Mouse (Mus musculus) intestine, postnatal 0 days (tissue): ENCODE data around the gene Fndc9. TPM values are rescaled to one million over a fixed set of nuclear protein-coding genes. Genes with fewer than 3 reads are reported as not detected.
A peak's percentile ranks its signal among the peaks of the same experiment; 100 is the strongest.

Experiments
- ATAC-seq: fragments of 200-750 bp; cut with Nextera tagmentation; 2 replicates; pipeline ENCODE4 v1.8.0; 2017; ENCODE audit warnings: mild to moderate bottlenecking, moderate TSS enrichment, moderate library complexity
- H3K27ac ChIP-seq: fragments of 300-500 bp; sonication (generic); 2 replicates; pipeline ENCODE4 v1.5.1; 2014; ENCODE audit warnings: mild to moderate bottlenecking, low read depth, low read length, moderate library complexity
- H3K27me3 ChIP-seq: fragments of 300-500 bp; sonication (generic); replicated peaks from 2 replicates; pipeline ENCODE4 v1.6.1; 2014; ENCODE audit warnings: low read length, mixed read lengths; ENCODE audit not compliant: control insufficient read depth, insufficient read depth
- H3K36me3 ChIP-seq: fragments of 300-500 bp; sonication (generic); 2 replicates; pipeline ENCODE4 v1.6.1; 2014; ENCODE audit warnings: mild to moderate bottlenecking, moderate library complexity; ENCODE audit not compliant: control insufficient read depth, insufficient read depth
- H3K4me1 ChIP-seq: fragments of 300-500 bp; sonication (generic); replicated peaks from 2 replicates; pipeline ENCODE4 v1.6.1; 2014; ENCODE audit warnings: antibody characterized with exemption, low read length, mixed read lengths; ENCODE audit not compliant: control insufficient read depth, insufficient read depth
- H3K4me2 ChIP-seq: fragments of 300-500 bp; sonication (generic); replicated peaks from 2 replicates; pipeline ENCODE4 v1.6.1; 2014; ENCODE audit warnings: low read depth, mild to moderate bottlenecking, moderate library complexity
- H3K4me3 ChIP-seq: fragments of 300-500 bp; sonication (generic); 2 replicates; pipeline ENCODE4 v1.5.1; 2014; ENCODE audit warnings: low read depth, low read length
- H3K9ac ChIP-seq: fragments of 300-500 bp; sonication (generic); 2 replicates; pipeline ENCODE4 v1.6.1; 2014; ENCODE audit warnings: mild to moderate bottlenecking, low read depth, low read length
- H3K9me3 ChIP-seq: fragments of 300-500 bp; sonication (generic); 2 replicates; pipeline ENCODE4 v1.6.1; 2016; ENCODE audit warnings: mixed run types; ENCODE audit not compliant: control insufficient read depth
- CTCF ChIP-seq: sonication (generic); IDR thresholded peaks from 2 replicates; pipeline ENCODE4 v1.5.1; 2016; ENCODE audit warnings: low read depth, mild to moderate bottlenecking, control low read depth, antibody characterized with exemption, moderate library complexity
- WGBS: fragments of 180-500 bp; shearing (Covaris S2); extraction: QIAGEN DNeasy Blood & Tissue Kit; methylation state at CpG from one replicate; pipeline ENCODE4 v1.1.7; 2014; 5-methylcytosine and 5-hydroxymethylcytosine counted together
- polyA plus RNA-seq: library from polyadenylated mRNA; unstranded; fragments of >200 nt; fragmentation: Nextera tagmentation; extraction: Ambion mirVana; gene quantifications from 2 replicates; pipeline ENCODE4 v1.2.1, GENCODE M21; 2015

Fndc9 gene
- polyA plus RNA-seq, 1 experiment from 2014 or later = 0.10 TPM

GRCm38 (mm10) chr11:46244731-46245604 is 9.6 kb downstream of the Fndc9 start:
- Histone ChIP-seq H3K27ac (no peak overlapping the region), H3K9me3 (no peaks in the 10 kb centered on the region), H3K27me3 (no peaks in the 10 kb centered on the region), H3K4me1 (no peaks in the 10 kb centered on the region), H3K4me3 (no peak overlapping the region), H3K4me2 (no peak overlapping the region), H3K9ac (no peak overlapping the region), H3K36me3 (no peaks in the 10 kb centered on the region)
- 92% methylated on average over 23 of the region's 23 CpGs for WGBS
- TF ChIP-seq CTCF = no peak
- no peak for ATAC-seq

DNA sequence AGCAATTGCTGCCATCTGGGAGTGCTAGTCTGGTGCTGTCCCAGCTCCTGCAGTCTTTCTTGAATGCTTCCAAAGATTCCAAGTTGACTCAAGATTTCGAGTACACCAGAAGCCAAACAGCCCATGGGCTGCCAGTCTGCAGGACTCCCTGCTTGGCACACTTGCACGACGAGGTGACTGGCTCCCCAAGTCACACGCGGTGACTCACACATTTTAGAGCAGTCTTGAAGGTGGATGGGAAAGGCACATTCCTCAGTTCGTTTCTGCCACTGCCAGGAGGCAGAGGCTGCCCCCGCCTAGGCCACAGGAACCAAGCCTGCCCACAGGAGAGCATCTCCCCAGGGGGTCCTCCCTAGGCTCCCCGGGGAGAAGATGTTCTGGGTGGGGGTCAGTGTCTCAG is 10.6 kb downstream of the Fndc9 start:
- Histone ChIP-seq H3K4me1 (no peaks in the 10 kb centered on the region), H3K27me3 (no peaks in the 10 kb centered on the region), H3K9me3 (no peaks in the 10 kb centered on the region), H3K9ac (no peak overlapping the region), H3K4me3 (no peak overlapping the region), H3K4me2 (no peak overlapping the region), H3K27ac (no peak overlapping the region), H3K36me3 (no peaks in the 10 kb centered on the region)
- no peak for ATAC-seq
- WGBS = 62% methylated on average over 8 of the region's 8 CpGs
- TF ChIP-seq CTCF = no peak

- Histone ChIP-seq H3K27ac (no peak overlapping the region), H3K4me2 (no peak overlapping the region), H3K9ac (no peak overlapping the region), H3K27me3 (no peaks in the 10 kb centered on the region), H3K4me3 (no peak overlapping the region), H3K36me3 (no peaks in the 10 kb centered on the region), H3K9me3 (no peaks in the 10 kb centered on the region), H3K4me1 (no peaks in the 10 kb centered on the region)
- no peak for ATAC-seq
- TF ChIP-seq CTCF = no peak
- WGBS = 65% methylated on average over 7 of the region's 7 CpGs
These were observed 11.1 kb downstream of the Fndc9 start for GRCm38 (mm10) chr11:46246393-46246792.

DNA sequence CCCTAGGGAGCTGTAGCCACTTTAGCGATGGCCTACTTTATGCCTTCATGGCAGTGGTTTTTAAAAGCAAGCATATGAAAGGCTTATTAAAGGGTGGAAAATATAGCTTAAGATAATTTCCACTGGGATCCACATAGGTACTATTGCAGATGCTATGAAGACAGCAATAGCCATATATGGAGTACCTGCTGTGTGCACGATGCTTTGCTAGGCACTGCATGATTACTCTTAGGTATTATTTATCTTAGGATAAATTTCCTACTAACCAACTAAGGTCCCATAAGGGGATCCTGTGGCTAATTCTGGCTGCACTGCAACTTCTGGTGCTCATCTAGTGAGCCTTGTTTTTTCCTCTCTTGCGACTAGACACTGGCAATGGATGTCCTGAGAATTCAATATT is 13.0 kb downstream of the Fndc9 start:
- Histone ChIP-seq H3K27ac (no peak overlapping the region), H3K4me1 (no peaks in the 10 kb centered on the region), H3K4me3 (no peak overlapping the region), H3K9me3 (no peaks in the 10 kb centered on the region), H3K27me3 (no peaks in the 10 kb centered on the region), H3K9ac (no peak overlapping the region), H3K4me2 (no peak overlapping the region), H3K36me3 (no peaks in the 10 kb centered on the region)
- ATAC-seq = no peak
- no peak for TF ChIP-seq CTCF
- WGBS = 85% methylated on average over 3 of the region's 3 CpGs

DNA sequence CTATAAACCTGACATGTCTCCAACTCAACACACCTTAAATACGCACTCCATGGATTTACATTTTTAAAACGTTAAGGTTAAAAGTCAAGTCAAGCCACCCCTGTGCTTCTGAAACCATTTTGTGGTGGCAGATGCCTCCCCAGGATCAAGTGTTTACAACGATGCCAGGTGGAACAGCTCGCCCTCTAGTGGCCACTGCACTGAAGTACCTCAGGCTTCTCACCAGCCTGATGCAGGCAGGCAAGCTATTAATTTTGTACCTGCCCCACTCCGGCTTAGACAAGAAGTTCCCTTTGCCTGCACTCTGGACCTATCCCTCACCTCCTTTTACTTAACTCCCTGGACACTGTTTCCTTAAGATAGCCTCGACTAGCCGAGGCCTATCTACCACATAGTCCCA is 16.7 kb downstream of the Fndc9 start:
- ATAC-seq = no peak
- no peak overlapping the region for H3K4me2 ChIP-seq
- no peak overlapping the region for H3K27ac ChIP-seq
- H3K9me3 ChIP-seq = no peaks in the 10 kb centered on the region
- H3K9ac ChIP-seq = no peak overlapping the region
- H3K27me3 ChIP-seq = no peaks in the 10 kb centered on the region
- no peak overlapping the region for H3K4me3 ChIP-seq
- H3K36me3 ChIP-seq = no peaks in the 10 kb centered on the region
- TF ChIP-seq CTCF = peak; percentile 92
- WGBS = 31% methylated on average over 7 of the region's 7 CpGs
- no peaks in the 10 kb centered on the region for H3K4me1 ChIP-seq

DNA sequence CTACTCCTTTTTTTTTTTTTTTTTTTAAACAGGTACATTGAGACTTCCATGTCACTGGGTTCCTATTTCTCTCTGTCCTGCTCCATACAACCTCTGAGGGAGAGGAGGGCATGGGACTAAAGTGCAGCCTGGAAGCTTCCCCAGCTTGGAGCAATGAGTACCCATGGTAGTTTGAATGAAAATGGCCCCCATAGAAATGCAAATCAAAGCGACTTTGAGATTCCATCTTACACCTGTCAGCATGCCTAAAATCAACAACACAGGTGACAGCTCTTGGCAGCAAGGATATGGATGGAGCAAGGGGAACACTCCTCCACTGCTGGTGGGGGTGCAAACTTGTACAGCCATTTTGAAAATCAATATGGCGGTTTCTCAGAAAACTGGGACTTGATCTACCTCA is 20.0 kb downstream of the Fndc9 start:
- H3K4me3 ChIP-seq = no peak overlapping the region
- ATAC-seq = no peak
- H3K27ac ChIP-seq = no peak overlapping the region
- no peak for TF ChIP-seq CTCF
- no peaks in the 10 kb centered on the region for H3K4me1 ChIP-seq
- WGBS = 82% methylated on average over 2 of the region's 2 CpGs
- H3K4me2 ChIP-seq = no peak overlapping the region
- H3K9me3 ChIP-seq = no peaks in the 10 kb centered on the region
- no peak overlapping the region for H3K9ac ChIP-seq
- H3K27me3 ChIP-seq = no peaks in the 10 kb centered on the region
- no peaks in the 10 kb centered on the region for H3K36me3 ChIP-seq

GRCm38 (mm10) chr11:46258207-46258606 is 22.9 kb downstream of the Fndc9 start:
- 65% methylated on average over 4 of the region's 4 CpGs for WGBS
- H3K4me1 ChIP-seq = no peaks in the 10 kb centered on the region
- peak; percentile 68 for TF ChIP-seq CTCF
- H3K4me2 ChIP-seq = no peak overlapping the region
- H3K36me3 ChIP-seq = no peaks in the 10 kb centered on the region
- H3K9ac ChIP-seq = no peak overlapping the region
- no peaks in the 10 kb centered on the region for H3K9me3 ChIP-seq
- no peaks in the 10 kb centered on the region for H3K27me3 ChIP-seq
- H3K27ac ChIP-seq = no peak overlapping the region
- no peak overlapping the region for H3K4me3 ChIP-seq
- ATAC-seq = no peak
